Mouse (Mus musculus) retina, embryonic 14.5 days (tissue): ENCODE results near the gene Klc1.

Experiments
- DNase-seq: peaks from one replicate; pipeline ENCODE4 v3.0.0-alpha.2; 2015; ENCODE audit warnings: low spot score

Gene Klc1

DNA sequence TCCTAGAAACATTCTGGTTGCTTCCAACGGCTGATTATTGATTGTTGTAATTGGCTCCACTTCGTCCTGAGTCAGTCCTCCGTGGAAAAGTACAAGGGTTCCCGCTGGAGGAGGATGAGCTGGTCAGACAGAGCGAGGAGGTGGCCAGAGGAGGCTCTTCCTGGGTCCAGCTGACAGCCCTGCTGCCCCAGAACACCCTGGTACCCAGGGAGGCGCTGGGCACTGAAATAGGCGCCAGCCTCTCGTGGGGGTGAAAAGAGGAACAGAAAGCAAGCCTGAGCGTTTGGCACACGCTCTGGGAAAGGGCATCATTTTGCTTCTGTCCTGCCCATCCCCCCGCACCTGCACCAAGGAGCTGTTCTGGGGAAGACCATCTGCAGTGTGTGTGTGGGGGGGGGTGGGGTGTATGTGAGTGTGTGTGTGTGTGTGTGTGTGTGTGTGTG is 14.6 kb upstream of the Klc1 start:
- DNase-seq = no peak

DNA sequence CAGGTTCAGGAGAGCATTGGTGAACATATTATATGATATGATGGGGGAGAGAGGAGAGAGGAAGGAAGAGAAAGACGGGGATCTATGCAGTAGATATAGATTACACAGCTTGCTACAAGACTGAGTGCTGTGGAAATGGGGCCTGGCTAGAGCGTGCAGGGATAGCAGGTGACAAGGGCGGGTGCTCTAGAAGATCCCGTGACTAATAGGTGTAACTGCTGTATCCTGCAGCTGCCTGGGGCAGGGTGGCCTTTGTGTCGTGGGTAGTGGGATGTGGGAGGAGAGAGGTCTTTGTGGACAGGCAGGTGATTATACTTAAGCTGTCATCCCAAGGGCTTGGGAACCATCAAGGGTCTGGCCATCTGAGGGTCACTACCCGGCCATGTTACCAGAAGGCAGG is 13.4 kb upstream of the Klc1 start:
- no peak for DNase-seq

DNA sequence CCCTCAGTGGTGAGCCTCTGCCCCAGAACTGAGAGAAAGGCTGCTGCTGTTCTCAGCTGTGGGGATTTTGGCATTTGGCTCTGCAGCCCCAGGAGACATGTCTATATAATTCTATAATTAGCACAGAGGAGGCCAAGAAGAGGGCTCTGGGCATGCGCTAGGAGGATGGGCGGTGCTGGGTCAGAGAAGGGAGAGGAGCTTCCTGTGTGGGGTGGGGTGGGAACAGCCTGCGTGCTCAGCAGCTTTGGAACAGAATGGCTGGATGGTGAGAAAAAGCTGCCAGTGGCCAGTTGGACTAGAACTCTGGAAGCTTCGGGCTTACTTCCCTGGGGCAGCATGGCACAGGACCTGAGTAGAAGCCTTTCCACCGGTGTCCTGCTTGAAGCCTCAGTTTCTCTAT is 12.6 kb upstream of the Klc1 start:
- peak; percentile 39 for DNase-seq

DNA sequence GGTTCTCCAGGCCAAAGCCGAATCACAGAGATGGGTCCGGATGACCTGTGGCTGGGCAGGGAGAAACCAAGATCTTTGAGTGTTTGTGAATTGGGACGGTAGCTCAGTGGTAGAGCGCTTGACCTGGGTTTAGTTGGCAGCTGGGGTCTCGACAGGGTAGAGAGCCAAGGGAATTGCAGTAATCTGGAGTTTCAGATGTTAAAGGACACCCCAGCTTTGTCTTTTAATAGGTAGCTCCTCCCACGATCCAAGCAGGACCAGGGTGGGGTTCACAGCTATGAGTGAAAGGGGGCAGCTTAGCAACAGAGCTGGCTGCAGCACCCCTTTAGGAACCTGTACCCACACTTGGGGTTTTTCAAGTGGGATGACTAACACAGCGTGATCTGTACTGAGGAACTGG is 11.2 kb upstream of the Klc1 start:
- DNase-seq = no peak

GRCm38 (mm10) chr12:111750739-111751138 is 7.9 kb upstream of the Klc1 start:
- DNase-seq = no peak

DNA sequence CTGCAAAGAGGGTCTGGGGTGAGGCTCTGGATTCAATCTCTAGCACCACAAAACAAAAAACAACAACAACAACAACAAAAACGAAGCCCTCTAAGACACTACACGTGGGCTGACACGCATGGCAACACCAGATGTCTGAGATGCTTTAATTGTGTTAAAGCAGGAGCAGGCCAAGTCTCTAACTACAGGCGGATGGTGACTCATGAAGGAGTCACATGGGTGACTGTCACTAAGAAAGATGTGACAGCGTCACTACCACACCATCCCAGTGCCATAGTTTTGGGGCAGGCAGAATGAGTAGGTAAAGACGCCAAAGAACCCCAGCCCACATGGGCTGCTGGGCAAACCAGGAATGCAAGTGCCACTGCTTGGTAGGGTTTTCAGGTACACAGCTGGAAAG is 6.2 kb upstream of the Klc1 start:
- DNase-seq = no peak

GRCm38 (mm10) chr12:111753347-111753746 is 5.3 kb upstream of the Klc1 start:
- no peak for DNase-seq

DNA sequence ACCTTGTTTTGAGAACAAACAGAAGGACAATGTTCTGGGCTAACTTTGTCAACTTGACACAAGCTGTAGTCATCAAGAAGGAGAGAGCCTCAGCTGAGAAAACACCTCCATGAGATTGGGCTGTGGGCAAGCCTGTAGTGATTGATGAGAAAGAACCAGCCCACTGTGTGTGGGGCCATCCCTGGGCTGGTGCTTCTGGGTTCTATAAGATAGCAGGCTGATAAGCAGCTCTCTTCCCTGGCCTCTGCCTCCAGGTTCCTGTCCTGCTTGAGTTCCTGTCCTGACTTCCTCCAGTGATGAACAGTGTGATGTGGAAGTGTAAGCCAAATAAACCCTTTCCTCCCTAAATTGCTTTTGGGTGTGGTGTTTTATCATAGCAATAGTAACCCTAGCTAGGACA is 3.9 kb upstream of the Klc1 start:
- DNase-seq = no peak

GRCm38 (mm10) chr12:111755231-111755630 is 3.4 kb upstream of the Klc1 start:
- DNase-seq = no peak

GRCm38 (mm10) chr12:111756082-111756697 is 2.5 kb upstream of the Klc1 start:
- DNase-seq = no peak

DNA sequence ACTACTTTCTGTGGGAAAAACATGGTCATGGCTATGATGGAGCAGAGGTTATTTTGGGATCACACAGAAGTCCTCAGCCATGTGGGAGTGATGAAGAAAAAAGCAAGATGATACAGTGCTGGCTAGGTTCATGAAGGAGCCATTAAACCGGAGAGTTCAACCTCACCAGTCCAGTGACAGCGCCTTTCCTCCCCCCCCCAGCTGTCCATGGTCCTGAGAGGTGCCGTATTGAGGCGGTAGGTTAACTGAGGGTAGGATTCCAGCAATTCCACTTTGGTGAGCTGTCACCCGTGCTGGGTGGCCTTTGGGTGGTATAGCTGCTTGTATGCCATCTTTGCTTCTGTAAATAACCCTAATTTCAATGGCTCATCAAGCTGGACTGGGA is 2.0 kb upstream of the Klc1 start:
- no peak for DNase-seq

DNA sequence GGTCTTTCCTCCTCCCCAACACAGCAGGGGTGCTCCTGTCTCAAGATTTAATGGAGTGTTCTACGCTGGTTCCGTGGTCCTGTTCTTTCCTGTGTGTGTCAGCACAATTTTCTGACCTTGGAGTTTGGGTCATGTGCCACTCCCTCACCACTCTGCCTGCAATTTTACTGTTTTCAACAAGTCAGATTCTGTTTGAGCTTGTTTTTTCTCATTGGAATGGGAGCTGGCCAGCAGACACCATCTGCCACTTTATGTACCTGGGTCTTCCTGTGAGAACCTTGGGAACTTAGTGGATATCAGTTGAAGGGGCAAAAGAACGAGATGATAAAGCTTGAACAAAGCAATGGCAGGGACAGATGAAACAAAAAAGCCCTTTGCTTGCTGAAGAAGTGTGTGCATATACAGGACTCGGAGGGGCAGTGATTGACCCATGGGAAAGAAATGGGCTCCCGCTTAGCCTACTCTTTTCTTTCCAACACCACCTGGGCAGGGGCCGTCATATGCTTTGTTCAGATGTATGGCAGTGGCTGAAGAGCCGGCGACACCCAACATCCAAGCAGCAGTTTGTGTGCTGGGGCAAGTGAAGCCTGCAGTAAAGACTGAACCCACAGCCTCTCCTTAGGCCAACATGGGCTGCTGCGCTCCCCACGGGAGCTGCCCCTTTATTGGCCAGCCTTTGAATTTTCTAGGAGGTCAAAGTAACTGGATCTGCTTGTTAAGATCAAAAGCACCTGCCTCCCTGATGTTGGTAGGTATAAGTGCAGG is 906 bp upstream of the Klc1 start:
- no peak for DNase-seq

DNA sequence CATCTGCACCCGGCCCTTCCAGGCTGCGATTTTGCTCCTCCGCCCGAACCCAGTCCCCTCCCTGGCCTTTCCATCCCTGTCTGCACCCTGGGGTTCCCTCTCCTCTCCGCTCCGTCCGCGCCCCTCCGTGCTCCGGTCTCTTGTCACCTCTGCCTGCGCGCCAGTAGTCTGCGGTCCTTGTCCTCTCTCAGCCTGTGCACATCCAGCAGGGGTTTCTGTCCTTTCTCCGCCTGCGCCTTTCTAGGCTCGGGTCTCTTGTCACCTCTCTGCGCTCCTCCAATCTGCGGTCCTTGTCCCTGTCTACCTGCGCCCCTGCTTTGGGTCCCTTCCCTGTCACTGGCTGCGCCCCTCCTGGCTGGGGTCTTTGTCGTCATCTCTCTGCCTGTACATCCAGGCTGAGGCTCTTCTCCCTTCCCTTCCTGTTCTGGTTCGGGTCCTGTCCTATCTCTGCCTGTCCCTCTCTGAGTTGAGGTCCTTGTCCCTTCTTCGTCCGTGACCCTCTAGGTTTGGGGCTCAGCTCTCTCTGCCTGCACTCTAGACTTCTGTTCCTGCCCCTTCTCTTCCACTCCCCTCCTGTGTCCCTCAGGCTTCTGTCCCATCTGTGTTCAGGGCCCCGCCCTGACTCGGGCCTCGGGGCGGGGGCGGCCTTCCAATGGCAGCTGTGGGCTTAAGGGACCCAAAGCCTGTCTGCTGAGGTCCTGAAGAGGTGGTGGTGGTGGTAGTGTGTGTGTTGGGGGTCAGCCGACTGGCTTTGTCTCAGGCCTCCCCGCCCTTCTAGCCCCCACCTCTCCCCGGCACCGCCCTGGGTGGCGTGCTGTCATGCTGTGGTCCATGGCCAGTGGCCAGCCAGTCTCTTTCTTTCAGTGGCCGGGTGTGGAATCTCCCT is 770 bp downstream of the Klc1 start:
- peak; percentile 68 for DNase-seq

- DNase-seq = no peak
These were observed 1.8 kb downstream of the Klc1 start for GRCm38 (mm10) chr12:111760306-111760908.

DNA sequence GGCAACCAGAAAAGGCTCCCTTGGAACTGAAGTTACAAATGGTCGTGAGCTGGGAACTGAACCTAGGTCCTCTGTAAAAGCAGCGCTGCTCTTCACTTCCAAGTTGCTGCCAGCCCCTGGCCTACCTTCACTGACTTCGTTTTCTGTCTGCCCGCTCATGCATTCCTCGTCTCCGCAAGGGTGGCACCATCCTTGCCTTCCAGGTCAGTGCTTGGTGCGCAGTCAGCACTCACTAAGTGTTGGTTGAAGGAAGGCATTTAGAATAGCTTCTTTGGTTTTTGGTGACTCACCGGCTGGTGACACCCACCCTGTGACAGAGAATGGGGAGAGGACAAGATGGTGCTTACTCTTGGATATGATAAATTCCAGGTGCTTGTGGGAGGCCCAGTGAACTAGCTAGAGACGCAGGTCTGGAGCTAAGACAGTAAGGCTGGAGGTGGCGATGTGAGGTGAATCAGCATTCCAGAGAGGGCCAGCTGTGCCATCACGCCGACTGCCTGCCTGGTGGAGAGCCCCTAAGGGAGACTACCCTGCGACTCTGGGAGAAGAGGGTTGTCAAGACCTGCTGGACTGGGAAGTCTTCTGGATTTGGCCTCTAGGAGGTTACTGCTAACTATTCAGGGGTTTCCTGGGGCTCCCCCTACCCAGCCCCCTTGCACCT is 4.1 kb downstream of the Klc1 start:
- DNase-seq = no peak

DNA sequence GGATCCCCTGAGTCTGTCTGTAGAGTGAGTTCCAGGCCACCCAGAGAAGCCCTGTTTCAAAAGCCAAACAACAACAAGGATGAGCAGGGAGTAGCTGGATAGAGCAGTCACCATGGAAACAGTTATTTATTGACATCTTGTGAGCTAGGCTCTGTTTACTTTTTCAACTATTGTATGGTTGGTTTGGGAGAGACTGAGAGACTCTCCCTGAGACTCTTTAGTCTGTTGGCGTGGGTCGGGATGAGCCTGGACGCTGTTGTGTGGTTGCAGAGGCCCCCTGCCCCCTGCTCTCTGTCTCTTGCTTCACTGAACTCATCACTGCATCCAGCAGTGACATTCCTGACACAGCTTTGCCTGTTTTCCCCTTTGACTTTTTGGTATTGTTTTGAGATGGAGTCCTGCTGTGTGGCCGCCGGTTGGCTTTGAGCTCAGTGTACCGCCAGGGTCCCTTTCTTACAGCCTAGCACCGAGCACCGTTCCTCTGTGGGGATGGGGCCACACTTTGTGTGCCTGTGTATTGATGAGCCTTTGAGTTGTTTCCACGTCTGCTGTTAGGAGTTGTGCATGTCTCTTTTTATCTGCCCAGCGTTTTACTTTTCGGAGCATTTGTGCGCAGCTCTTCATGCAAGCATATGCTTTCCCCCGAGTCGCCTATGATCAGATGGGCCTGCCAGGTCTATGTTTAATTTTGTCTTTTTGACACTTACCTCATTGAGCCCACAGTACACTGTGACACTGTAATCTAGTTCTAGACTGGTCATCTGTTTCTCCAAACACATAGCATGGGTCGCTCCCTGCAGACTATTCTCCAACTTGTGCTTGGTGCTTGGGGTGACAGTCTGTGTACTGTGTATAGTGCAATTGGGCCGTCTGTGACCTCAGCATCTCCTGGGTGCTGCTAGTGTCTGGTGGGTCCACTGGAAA is 7.9 kb downstream of the Klc1 start:
- peak; percentile 81 for DNase-seq

DNA sequence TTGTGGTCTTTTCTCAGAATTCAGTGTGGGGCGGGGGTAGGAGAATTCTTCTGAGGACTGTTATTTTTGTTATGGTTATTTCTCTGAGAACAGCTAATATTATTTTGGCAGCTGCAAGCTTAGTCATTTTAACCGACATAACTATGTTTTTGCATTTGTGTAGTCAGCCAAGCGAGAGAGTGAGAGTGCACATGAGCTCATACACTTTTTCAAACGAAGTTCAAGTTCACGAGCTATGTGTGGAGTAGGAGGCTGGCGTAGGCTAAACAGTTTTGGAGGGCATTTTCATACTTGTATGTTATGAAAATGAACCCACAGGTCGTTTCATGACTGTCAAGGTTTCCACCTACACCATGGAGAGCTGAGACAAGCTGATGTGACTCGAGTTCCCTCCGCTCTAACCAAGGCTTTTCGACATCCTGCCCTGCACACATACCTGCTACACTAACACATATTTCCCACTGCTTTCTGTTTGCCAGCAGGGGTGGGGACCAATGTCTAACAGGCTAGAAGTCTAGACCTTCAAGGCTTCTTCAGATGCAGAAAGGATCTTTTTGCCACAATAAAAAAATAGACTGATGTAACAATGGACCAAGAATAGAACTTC is 9.8 kb downstream of the Klc1 start:
- DNase-seq = no peak

DNA sequence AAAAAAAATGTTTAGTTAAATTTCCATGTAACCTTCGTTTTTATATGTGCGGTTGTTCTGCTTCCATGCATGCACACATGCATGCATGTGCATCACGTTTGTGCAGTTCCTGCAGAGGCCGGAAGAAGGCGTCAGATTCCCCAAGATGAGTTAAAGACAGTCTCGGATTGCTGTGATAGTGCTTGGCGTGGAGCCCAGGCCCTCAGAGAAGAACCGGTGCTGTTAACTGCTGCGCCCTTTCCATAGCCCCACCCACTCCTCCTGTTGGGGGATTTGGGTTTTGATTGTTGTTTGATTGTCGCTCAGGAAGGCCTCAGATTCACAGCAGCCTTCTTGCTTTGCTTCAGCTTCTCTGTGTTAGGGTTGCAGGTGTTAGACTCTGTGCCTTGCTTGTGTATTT is 10.7 kb downstream of the Klc1 start:
- DNase-seq = peak; percentile 54

DNA sequence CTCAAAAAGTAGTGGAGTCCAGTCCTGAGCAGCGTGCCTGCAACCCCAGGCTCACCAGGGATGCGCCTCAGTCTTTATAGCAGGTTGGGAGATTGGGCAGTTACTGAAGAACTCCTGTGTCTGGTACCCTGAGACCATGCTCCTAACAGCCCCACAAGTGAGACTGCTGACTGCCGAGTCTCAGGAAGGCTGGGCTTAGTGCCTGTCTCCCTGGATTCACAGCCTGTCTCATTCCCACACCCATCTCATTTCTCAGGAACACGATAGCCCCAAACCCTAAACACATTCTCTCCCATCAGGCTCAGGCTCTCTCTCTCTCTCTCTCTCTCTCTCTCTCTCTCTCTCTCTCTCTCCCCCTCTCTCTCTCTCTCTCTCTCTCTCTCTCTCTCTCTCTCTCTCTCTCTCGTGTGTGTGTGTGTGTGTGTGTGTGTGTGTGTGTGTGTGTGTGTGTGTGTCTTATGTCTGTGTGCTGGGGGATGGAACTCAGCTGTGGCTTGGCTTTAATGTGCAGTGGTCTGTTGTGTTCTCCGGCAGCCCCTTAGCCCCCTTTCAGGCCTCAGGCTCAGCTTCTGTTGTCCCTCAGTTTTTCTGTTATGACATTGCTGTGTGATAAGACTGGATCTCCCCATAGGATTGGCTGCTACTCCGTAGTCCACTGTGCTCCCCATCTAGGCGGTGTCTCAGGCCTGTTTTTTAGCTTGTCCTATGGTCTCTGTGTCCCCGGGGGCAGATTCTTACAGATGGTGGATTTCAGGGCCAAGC is 11.3 kb downstream of the Klc1 start:
- no peak for DNase-seq

DNA sequence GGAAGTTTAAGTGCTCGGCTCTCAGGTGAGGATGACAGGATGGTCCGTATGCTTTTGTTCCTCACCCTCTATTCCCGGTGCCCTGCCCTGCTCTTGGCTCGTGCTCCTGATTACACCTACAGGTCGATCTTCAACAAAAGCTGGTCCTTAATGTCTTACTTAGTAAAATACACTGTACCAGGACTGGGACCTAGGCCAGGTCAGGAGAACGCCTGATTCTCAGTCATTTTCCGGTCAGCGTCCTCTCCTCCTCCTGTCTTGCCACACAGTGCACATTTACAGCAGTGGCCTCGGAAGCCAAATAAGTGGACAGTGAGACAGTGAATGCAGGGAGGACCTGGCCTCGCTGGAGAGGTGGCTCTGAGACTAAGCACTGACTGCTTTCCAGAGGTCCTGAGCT is 12.0 kb downstream of the Klc1 start:
- no peak for DNase-seq
